Mouse (Mus musculus) hematopoietic multipotent progenitor cell, adult 10-12 weeks (in vitro differentiated cells): ENCODE data around the gene Dbp. TPM values are rescaled to one million over a fixed set of nuclear protein-coding genes. Genes with fewer than 3 reads are reported as not detected.

Experiments used
- polyA plus RNA-seq: library from polyadenylated mRNA; stranded (reverse); fragments of >175 nt; gene quantifications from 2 replicates; pipeline ENCODE4 v1.2.3, GENCODE M21; 2012; ENCODE audit warnings: low replicate concordance

Gene Dbp
- 18.0 and 48.2 TPM in 2 replicates for polyA plus RNA-seq

DNA sequence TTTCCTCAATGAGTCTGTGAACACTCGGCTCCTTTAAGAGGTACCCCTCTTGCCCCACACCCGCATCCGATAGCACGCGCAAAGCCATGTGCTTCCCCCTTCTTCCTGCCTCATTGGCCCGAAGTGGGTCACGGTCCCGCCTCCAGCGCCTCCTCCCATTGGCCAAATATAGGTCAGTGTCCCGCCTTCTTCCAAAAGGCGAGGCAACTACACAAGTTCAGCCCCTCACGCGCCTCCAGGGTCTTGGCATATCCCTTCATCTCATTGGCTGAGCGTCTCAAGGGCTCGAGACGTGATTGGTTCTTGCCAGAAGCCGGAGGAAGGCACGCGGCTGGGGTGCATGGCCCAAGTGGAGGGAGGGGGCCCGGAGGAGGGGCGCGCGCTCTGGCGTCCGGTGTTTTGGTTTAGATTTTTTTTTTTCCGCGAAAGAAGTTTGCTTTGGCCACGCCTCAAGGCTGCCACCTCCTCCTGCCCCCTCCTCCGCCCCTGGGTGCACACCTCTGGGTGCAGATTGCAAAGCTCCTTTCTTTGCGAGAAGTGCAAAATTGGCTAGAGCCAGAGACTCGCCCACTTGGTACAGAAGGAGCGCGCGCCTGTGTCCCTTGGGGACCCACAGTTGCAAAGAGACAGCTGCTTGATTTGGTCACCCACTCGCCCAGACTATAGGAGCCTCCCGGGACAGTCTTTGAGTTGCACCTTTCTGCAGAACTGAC, at the start of gene Dbp:
Gene Dbp, plus strand, starts transcription at position 359 of the 713 bp plus-strand sequence.

DNA sequence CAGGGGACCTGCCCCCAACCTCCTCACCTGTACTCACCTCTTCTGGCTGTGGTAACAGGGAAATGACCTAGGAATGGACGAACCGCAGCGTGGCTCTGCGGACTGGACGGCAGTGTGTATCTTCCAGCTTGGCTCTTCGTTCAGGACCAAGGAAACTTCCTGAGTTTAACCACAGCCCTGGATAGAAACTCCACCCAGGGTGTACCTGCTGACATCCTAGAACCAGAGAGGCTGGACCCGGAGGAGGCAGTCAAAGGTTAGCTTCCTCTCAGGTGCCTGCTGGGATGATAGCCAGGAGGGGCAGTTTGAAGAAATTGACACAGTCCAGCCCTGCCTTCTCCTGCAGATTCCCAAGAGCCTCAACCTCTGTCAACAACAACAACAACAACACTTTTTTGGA, 38.7 kb upstream of the Dbp start, which contains the start of gene Fut2:
Gene Fut2, minus strand, starts transcription at position 234 of the 400 bp plus-strand sequence.

DNA sequence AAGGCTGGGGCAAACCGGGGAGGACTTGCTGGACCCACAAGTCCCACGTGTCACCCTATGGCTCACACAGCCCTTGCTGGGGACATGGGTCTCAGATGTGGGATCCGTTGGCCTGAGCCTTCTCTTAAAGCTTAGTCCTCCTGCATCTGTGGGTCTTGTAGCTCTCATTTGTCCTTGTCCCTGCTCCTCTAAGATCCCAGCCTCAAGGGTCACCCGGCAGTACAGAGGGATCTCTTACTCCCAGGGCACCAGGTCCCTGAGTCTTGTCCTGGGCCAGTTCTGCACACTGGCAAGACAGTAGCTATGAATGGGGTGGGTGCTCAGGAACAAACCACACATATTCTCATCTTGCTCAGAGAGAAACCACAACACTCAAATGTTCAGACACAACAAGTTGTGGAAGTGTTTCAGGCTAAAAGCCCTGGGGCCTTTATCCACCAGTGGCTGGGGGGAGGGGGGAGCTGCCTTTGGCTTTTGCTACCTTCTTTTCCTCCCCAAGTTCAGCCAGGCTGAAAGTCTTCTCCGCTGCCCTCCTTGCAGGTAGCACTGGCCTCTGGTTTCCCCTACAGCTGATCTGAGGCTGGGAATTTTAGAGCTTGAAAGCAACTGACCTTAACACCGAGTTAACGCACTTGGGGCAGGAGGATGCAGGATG, 21.4 kb upstream of the Dbp start, which contains the start of gene Ntn5:
Gene Ntn5, plus strand, starts transcription at position 627 of the 655 bp plus-strand sequence.

GRCm38 (mm10) chr7:45693921-45694591, 10.8 kb upstream of the Dbp start, which contains the start of gene Sec1:
Gene Sec1, minus strand, starts transcription at chr7:45694402.

GRCm38 (mm10) chr7:45699523-45700141, 5.3 kb upstream of the Dbp start, which contains the start of gene Car11:
Gene Car11, plus strand, starts transcription at chr7:45699843.

DNA sequence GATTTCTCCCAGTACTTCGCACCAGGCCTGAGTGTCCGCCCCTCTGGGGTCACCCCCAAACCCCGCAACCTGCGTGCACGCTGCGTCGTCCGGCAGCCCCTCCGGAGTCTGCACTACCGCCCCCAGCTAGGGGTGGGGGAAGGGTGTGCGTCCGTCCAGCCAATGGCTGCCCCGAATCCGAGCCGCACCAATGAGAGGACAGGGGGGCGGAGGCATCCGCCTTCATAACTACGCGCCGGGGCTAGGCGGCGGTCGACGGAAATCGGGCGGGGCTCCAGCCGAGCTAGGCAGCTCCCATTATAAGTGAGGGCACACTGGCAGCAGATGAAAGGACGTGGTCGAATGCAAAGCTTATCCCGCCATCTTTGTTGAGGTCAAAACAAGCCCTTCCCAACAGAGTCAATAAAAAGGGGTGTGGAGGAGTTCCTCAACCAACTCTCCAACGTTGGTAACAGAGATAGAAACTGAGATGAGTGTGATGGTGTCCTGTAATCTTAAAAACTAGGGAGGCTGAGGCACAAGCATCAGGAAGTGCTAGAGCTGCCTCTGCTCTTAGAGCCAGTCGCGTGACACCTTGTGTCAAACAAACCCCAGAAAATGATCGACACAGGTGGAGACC, 10.3 kb downstream of the Dbp start, which contains the start of gene Rpl18:
Gene Rpl18, plus strand, starts transcription at position 368 of the 619 bp plus-strand sequence.

DNA sequence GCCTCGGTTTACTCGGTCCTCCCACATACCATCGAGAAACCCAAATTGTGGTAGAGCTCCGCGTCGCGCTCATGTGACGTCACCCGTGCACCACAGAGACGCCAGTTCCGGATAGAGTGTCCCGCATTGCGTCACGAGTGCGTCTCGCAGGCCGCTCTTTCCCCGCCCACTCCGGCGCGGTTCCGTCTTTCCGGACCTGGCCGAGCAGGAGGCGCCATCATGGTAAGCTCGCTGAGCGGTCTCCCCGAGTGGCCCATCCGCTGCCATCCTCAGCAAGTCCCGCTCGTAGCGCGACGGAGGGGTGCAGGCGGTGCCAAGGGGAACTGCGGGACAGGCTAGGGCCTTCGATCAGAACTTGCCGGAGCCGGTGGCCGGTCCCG, 13.0 kb downstream of the Dbp start, which contains the start of gene Sphk2:
Gene Sphk2, minus strand, starts transcription at position 85 of the 380 bp plus-strand sequence.

DNA sequence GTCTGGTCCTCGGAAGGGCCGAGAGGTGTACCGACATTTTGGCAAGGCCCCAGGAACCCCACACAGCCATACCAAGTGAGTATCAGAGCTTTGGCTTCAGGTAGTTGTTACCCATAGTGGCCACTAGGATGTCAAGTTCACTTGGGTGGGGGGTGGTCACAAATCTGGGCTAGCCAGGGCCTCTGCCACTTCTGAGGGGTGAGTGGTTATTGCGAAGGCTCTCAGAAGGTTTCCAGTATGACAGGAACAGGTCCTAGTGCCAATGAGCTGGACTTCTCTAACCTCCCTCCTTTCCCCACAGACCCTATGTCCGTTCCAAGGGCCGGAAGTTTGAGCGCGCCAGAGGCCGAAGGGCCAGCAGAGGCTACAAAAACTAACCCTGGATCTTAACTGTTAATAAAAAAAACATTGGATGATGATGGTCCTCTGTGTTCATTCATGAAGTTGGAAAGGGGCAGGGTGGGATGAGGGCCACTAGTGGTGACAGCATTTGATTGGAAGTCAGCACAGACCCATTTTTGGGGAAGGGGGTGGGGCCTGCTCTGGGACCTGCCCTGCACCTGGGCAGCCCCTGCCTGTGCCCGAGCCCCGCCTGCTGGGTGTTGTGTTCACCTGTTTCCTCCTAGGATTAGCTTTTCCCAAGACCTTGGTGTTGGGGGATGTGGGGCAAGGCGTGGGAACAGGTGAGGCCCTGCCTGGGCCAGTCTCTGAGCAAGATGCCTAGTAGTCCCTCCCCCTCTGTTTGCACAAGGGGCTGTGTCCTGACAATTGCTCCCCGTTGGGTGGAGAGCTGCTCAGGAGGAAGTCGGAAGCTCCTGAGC, 15.7 kb downstream of the Dbp start, which contains the start of gene Fam83e:
Gene Fam83e, plus strand, starts transcription at position 800 of the 821 bp plus-strand sequence.

GRCm38 (mm10) chr7:45725713-45726112, 20.8 kb downstream of the Dbp start, which contains the start of gene Spaca4:
Gene Spaca4, minus strand, starts transcription at chr7:45725813.

Other genes with a start within 250 kb of the Dbp start
- gene Ftl1, start 245.2 kb upstream of the Dbp start, polyA plus RNA-seq, result 6,376 and 13,145 TPM in 2 replicates
- 173 and 185 TPM in 2 replicates for gene Bax, start 238.2 kb upstream of the Dbp start, polyA plus RNA-seq
- gene Tulp2, start 223.2 kb upstream of the Dbp start, polyA plus RNA-seq, result not detected in 2 replicates
- not detected in 2 replicates for gene Gm45808, start 218.3 kb upstream of the Dbp start, polyA plus RNA-seq
- 0.81 and 2.1 TPM in 2 replicates for gene Dhdh, start 216.3 kb upstream of the Dbp start, polyA plus RNA-seq
- gene Nucb1, start 194.7 kb upstream of the Dbp start, polyA plus RNA-seq, result 224 and 245 TPM in 2 replicates
- gene Ppp1r15a, start 178.8 kb upstream of the Dbp start, polyA plus RNA-seq, result 60.5 and 214 TPM in 2 replicates
- 0.77 and 1.2 TPM in 2 replicates for gene Plekha4, start 178.8 kb upstream of the Dbp start, polyA plus RNA-seq
- 0.28 and 0.90 TPM in 2 replicates for gene Hsd17b14, start 150.2 kb upstream of the Dbp start, polyA plus RNA-seq
- gene Bcat2, start 134.9 kb upstream of the Dbp start, polyA plus RNA-seq, result 14.0 and 38.4 TPM in 2 replicates
- 0.17 TPM in 1 of 2 replicates, not detected in the other for gene Fgf21, start 89.6 kb upstream of the Dbp start, polyA plus RNA-seq
- gene Fut1, start 87.8 kb upstream of the Dbp start, polyA plus RNA-seq, result 0.18 and 0.93 TPM in 2 replicates
- 0.25 and 0.31 TPM in 2 replicates for gene Izumo1, start 83.3 kb upstream of the Dbp start, polyA plus RNA-seq
- 3.0 and 3.6 TPM in 2 replicates for gene Rasip1, start 77.6 kb upstream of the Dbp start, polyA plus RNA-seq
- gene Mamstr, start 65.1 kb upstream of the Dbp start, polyA plus RNA-seq, result 0.20 and 0.42 TPM in 2 replicates
- not detected in 2 replicates for gene Fut2, start 38.7 kb upstream of the Dbp start, polyA plus RNA-seq
- gene Ntn5, start 21.1 kb upstream of the Dbp start, polyA plus RNA-seq, result 1.4 and 3.5 TPM in 2 replicates
- 0.18 and 0.44 TPM in 2 replicates for gene Sec1, start 10.7 kb upstream of the Dbp start, polyA plus RNA-seq
- gene Car11, start 5.2 kb upstream of the Dbp start, polyA plus RNA-seq, result 1.5 and 3.9 TPM in 2 replicates
- gene Rpl18, start 10.4 kb downstream of the Dbp start, polyA plus RNA-seq, result 7,990 and 13,125 TPM in 2 replicates
- gene Sphk2, start 12.9 kb downstream of the Dbp start, polyA plus RNA-seq, result 102 and 136 TPM in 2 replicates
- gene Fam83e, start 16.1 kb downstream of the Dbp start, polyA plus RNA-seq, result 0.07 and 0.22 TPM in 2 replicates
- gene Spaca4, start 20.7 kb downstream of the Dbp start, polyA plus RNA-seq, result not detected in 2 replicates
- gene Lmtk3, start 78.7 kb downstream of the Dbp start, polyA plus RNA-seq, result 0.64 and 3.0 TPM in 2 replicates
- 0.58 TPM in 1 of 2 replicates, not detected in the other for gene Sult2b1, start 79.6 kb downstream of the Dbp start, polyA plus RNA-seq
- gene Cyth2, start 109.5 kb downstream of the Dbp start, polyA plus RNA-seq, result 74.7 and 269 TPM in 2 replicates
- gene Kcnj14, start 119.7 kb downstream of the Dbp start, polyA plus RNA-seq, result 0.83 and 0.94 TPM in 2 replicates
- 20.9 and 22.6 TPM in 2 replicates for gene Grwd1, start 125.9 kb downstream of the Dbp start, polyA plus RNA-seq
- 299 and 848 TPM in 2 replicates for gene Kdelr1, start 167.7 kb downstream of the Dbp start, polyA plus RNA-seq
- gene Grin2d, start 173.3 kb downstream of the Dbp start, polyA plus RNA-seq, result 0.46 and 1.9 TPM in 2 replicates
- gene Syngr4, start 191.6 kb downstream of the Dbp start, polyA plus RNA-seq, result 0.35 and 1.5 TPM in 2 replicates
- gene Tmem143, start 191.9 kb downstream of the Dbp start, polyA plus RNA-seq, result 27.4 and 28.4 TPM in 2 replicates
- gene Emp3, start 216.3 kb downstream of the Dbp start, polyA plus RNA-seq, result 151 and 256 TPM in 2 replicates
- gene Ccdc114, start 219.0 kb downstream of the Dbp start, polyA plus RNA-seq, result 3.1 TPM in 2 replicates